Mouse (Mus musculus) spleen, adult 2 months (tissue): ENCODE measurements around the gene Mlxipl.

ENCODE experiments used
- CTCF ChIP-seq: fragments of 200-500 bp; IDR thresholded peaks from 2 replicates; pipeline ENCODE4 v1.5.1; 2011; ENCODE audit warnings: mild to moderate bottlenecking, inconsistent platforms; ENCODE audit not compliant: insufficient read depth, insufficient read length, insufficient replicate concordance; ENCODE audit errors: extremely low read depth
- POLR2A ChIP-seq: fragments of 200-500 bp; IDR thresholded peaks from 2 replicates; pipeline ENCODE4 v1.6.1; 2011; ENCODE audit warnings: low read depth, low read length, inconsistent platforms

- TF ChIP-seq CTCF (no peak), POLR2A (peak; percentile 56; the same call in 1 of the 2 replicates)
Observed at GRCm38 (mm10) chr5:135149053-135149819, 59.5 kb downstream of the Mlxipl start, which contains the start of gene Tbl2.
